Comparison of ENCODE assay signal across 11 mouse cellular contexts in the genomic region with DNA sequence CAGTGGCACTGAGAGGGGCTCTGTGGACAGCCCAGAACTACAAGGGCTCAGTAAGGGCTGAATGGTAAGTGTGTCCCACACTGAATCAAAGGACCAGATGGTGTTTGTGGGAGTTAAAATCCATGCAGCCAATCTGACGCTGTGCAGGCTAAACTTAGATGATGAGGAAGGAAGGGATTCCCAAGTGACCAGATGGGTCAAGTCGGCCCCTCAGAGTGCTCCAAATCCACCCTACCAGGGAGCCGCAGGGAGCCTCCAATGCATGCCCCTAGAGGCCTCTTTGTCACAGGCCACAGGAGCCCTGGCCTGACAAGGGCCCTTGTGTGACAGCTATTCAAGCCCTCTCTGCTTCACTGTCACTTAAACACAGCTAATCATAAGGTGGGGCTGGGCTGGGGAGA. TPM values are rescaled to one million over a fixed set of nuclear protein-coding genes. Genes with fewer than 3 reads are reported as not detected.
DNase-seq lines count a peak whose midpoint lies in the region; ATAC-seq lines count a peak whose summit lies in the region.
"Had no signal": no experiment of that assay in that cellular context is flagged by ENCODE, and none has a peak within 500 bp of the region (broad histone marks: within the 10 kb centered on the region; RNA-seq: fewer than 3 reads in every experiment).

No protein-coding gene starts in this region.

- H3K4me2 ChIP-seq in hindbrain, embryonic 11.5 days (replicated peaks; ENCODE audit: low read depth, low read length): no peak overlapping the region
- no peak overlapping the region for H3K4me2 ChIP-seq in hindbrain, embryonic 16.5 days (ENCODE audit: low read length)
- peak overlapping the region; percentile 10; the same call in 1 of the 2 replicates for H3K4me2 ChIP-seq in forebrain, embryonic 13.5 days
- H3K4me2 ChIP-seq in midbrain, embryonic 16.5 days (ENCODE audit: low read length): no peak overlapping the region
- H3K4me2 ChIP-seq: hindbrain, embryonic 15.5 days had no signal

- peak; percentile 65 for ATAC-seq in hindbrain, embryonic 11.5 days (ENCODE audit: low FRiP score)
- no peak for ATAC-seq in hindbrain, embryonic 16.5 days
- peak; percentile 59 for ATAC-seq in forebrain, embryonic 13.5 days
- 0 out of 2 replicates have a peak, but pooled peaks have one; percentile 16 for ATAC-seq in midbrain, embryonic 16.5 days

- H3K4me1 ChIP-seq in hindbrain, embryonic 11.5 days (replicated peaks; ENCODE audit: control insufficient read depth, insufficient read depth, low read length): peaks cover 9% of the 10 kb centered on the region; the same call in 1 of the 2 replicates
- peaks cover 7% of the 10 kb centered on the region for H3K4me1 ChIP-seq in hindbrain, embryonic 16.5 days (ENCODE audit: control insufficient read depth, insufficient read depth, low read depth, low read length)
- peaks cover 48% of the 10 kb centered on the region for H3K4me1 ChIP-seq in forebrain, embryonic 13.5 days
- peaks cover 13% of the 10 kb centered on the region for H3K4me1 ChIP-seq in midbrain, embryonic 16.5 days (ENCODE audit: control insufficient read depth, insufficient read depth, low read length)

- no peak overlapping the region; the same call in 1 of the 2 replicates for H3K27ac ChIP-seq in hindbrain, embryonic 11.5 days (ENCODE audit: low read depth, low read length)
- H3K27ac ChIP-seq in hindbrain, embryonic 16.5 days (ENCODE audit: low read depth, low read length): no peak overlapping the region
- H3K27ac ChIP-seq in forebrain, embryonic 13.5 days: peak overlapping the region; percentile 63
- no peak overlapping the region for H3K27ac ChIP-seq in midbrain, embryonic 16.5 days (ENCODE audit: low read length)
- H3K27ac ChIP-seq: hindbrain, embryonic 15.5 days; liver, embryonic 14.5 days had no signal

- no peak overlapping the region for H3K9ac ChIP-seq in hindbrain, embryonic 11.5 days (ENCODE audit: low read depth, low read length)
- no peak overlapping the region for H3K9ac ChIP-seq in hindbrain, embryonic 16.5 days (ENCODE audit: low read depth, low read length)
- H3K9ac ChIP-seq in forebrain, embryonic 13.5 days: 0 out of 2 replicates have a peak overlapping the region, but pooled peaks have one; percentile 3
- H3K9ac ChIP-seq in midbrain, embryonic 16.5 days (ENCODE audit: low read depth, low read length): no peak overlapping the region
- H3K9ac ChIP-seq: hindbrain, embryonic 15.5 days; liver, embryonic 14.5 days had no signal

- DNase-seq in hindbrain, embryonic 11.5 days (ENCODE audit: low spot score): peak; percentile 46
- peak; percentile 81 for DNase-seq in cerebellum, adult 9-10 months
- no peak for DNase-seq in thymus, postnatal 0 days (ENCODE audit: low spot score)
- no peak for DNase-seq in heart, postnatal 14 days
- DNase-seq in kidney, postnatal 10 days: no peak

- H3K4me3 ChIP-seq in hindbrain, embryonic 11.5 days (ENCODE audit: low read depth, low read length): no peak overlapping the region
- no peak overlapping the region for H3K4me3 ChIP-seq in hindbrain, embryonic 16.5 days (ENCODE audit: low read length)
- H3K4me3 ChIP-seq in forebrain, embryonic 13.5 days: no peak overlapping the region
- no peak overlapping the region for H3K4me3 ChIP-seq in midbrain, embryonic 16.5 days (ENCODE audit: low read depth, low read length)
- H3K4me3 ChIP-seq: hindbrain, embryonic 15.5 days had no signal

- H3K27me3 ChIP-seq in hindbrain, embryonic 11.5 days (ENCODE audit: control insufficient read depth, insufficient read depth, low read length): 0 out of 2 replicates have a peak, but pooled peaks cover 3% of the 10 kb centered on the region
- no peaks in the 10 kb centered on the region for H3K27me3 ChIP-seq in hindbrain, embryonic 16.5 days (replicated peaks; ENCODE audit: control insufficient read depth, insufficient read depth, low read length)
- no peaks in the 10 kb centered on the region for H3K27me3 ChIP-seq in forebrain, embryonic 13.5 days
- H3K27me3 ChIP-seq in midbrain, embryonic 16.5 days (ENCODE audit: control insufficient read depth, insufficient read depth, low read depth, low read length): no peaks in the 10 kb centered on the region
- H3K27me3 ChIP-seq: hindbrain, embryonic 15.5 days had no signal

- whole genome bisulfite sequencing in hindbrain, embryonic 11.5 days: 10% methylated on average over 3 of the region's 3 CpGs
- WGBS in hindbrain, embryonic 16.5 days: 24% methylated on average over 3 of the region's 3 CpGs
- 6% methylated on average over 3 of the region's 3 CpGs for WGBS in forebrain, embryonic 13.5 days
- 13% methylated on average over 3 of the region's 3 CpGs for WGBS in midbrain, embryonic 16.5 days

- no peaks in the 10 kb centered on the region for H3K9me3 ChIP-seq in hindbrain, embryonic 11.5 days (ENCODE audit: control insufficient read depth, low read length)
- no peaks in the 10 kb centered on the region for H3K9me3 ChIP-seq in hindbrain, embryonic 16.5 days (ENCODE audit: control insufficient read depth, low read length)
- H3K9me3 ChIP-seq in forebrain, embryonic 13.5 days (replicated peaks): no peaks in the 10 kb centered on the region; the same call in 1 of the 2 replicates
- H3K9me3 ChIP-seq in midbrain, embryonic 16.5 days (replicated peaks; ENCODE audit: control insufficient read depth, low read length, poor library complexity, severe bottlenecking): no peaks in the 10 kb centered on the region
- H3K9me3 ChIP-seq: hindbrain, embryonic 15.5 days had no signal

- no peaks in the 10 kb centered on the region for H3K36me3 ChIP-seq in hindbrain, embryonic 11.5 days (ENCODE audit: control insufficient read depth, insufficient read depth, low read length)
- peaks cover 4% of the 10 kb centered on the region; the same call in 1 of the 2 replicates for H3K36me3 ChIP-seq in hindbrain, embryonic 16.5 days (ENCODE audit: control insufficient read depth, insufficient read depth, low read length)
- H3K36me3 ChIP-seq in forebrain, embryonic 13.5 days (ENCODE audit: poor library complexity, severe bottlenecking): peaks cover 36% of the 10 kb centered on the region
- peaks cover 5% of the 10 kb centered on the region; the same call in 1 of the 2 replicates for H3K36me3 ChIP-seq in midbrain, embryonic 16.5 days (ENCODE audit: control insufficient read depth, insufficient read depth, low read length)

- intact Hi-C loops in heart, postnatal 14 days (cut with DNase I): no loop called here

RNA-seq across cellular contexts. Expression of a gene that starts 27.5 kb away (rescaled TPM):
- polyA plus RNA-seq in hindbrain, embryonic 11.5 days (2014; fragmentation: Nextera tagmentation; extraction: Ambion mirVana): 70.4 and 75.2 TPM in 2 replicates
- 109 and 114 TPM in 2 replicates for polyA plus RNA-seq in hindbrain, embryonic 16.5 days (2015; fragmentation: Nextera tagmentation; extraction: Ambion mirVana)
- polyA plus RNA-seq in forebrain, embryonic 13.5 days (2015; fragmentation: Nextera tagmentation; extraction: Ambion mirVana): 129 and 131 TPM in 2 replicates
- 125 and 130 TPM in 2 replicates for polyA plus RNA-seq in midbrain, embryonic 16.5 days (2015; fragmentation: Nextera tagmentation; extraction: Ambion mirVana)
- 0.94 and 0.98 TPM in 2 replicates for polyA plus RNA-seq in thymus, postnatal 0 days (2015; fragmentation: Nextera tagmentation; extraction: Ambion mirVana)
- 10 to 100 TPM in 1 of 2 experiments, 1 to 10 TPM in 1; 9.7 to 12.8 TPM for total RNA-seq in heart, postnatal 14 days (2021)
- total RNA-seq: megakaryocyte, adult 5-6 weeks had no signal

RNA-seq across cellular contexts. Expression of a gene that starts 56.1 kb away (rescaled TPM):
- polyA plus RNA-seq in hindbrain, embryonic 11.5 days (2014; fragmentation: Nextera tagmentation; extraction: Ambion mirVana): 16.8 and 19.6 TPM in 2 replicates
- polyA plus RNA-seq in hindbrain, embryonic 16.5 days (2015; fragmentation: Nextera tagmentation; extraction: Ambion mirVana): 6.3 and 8.1 TPM in 2 replicates
- polyA plus RNA-seq in forebrain, embryonic 13.5 days (2015; fragmentation: Nextera tagmentation; extraction: Ambion mirVana): 10.6 and 12.1 TPM in 2 replicates
- 8.3 and 9.5 TPM in 2 replicates for polyA plus RNA-seq in midbrain, embryonic 16.5 days (2015; fragmentation: Nextera tagmentation; extraction: Ambion mirVana)
- polyA plus RNA-seq in thymus, postnatal 0 days (2015; fragmentation: Nextera tagmentation; extraction: Ambion mirVana): 1.7 TPM in 2 replicates
- 10 to 100 TPM; 10.3 to 12.5 TPM for total RNA-seq in heart, postnatal 14 days (2021)

RNA-seq across cellular contexts. Expression of a gene that starts 58.3 kb away (rescaled TPM):
- polyA plus RNA-seq in hindbrain, embryonic 11.5 days (2014; fragmentation: Nextera tagmentation; extraction: Ambion mirVana): 16.2 and 17.9 TPM in 2 replicates
- 8.0 and 11.8 TPM in 2 replicates for polyA plus RNA-seq in hindbrain, embryonic 16.5 days (2015; fragmentation: Nextera tagmentation; extraction: Ambion mirVana)
- 9.1 and 9.4 TPM in 2 replicates for polyA plus RNA-seq in forebrain, embryonic 13.5 days (2015; fragmentation: Nextera tagmentation; extraction: Ambion mirVana)
- polyA plus RNA-seq in midbrain, embryonic 16.5 days (2015; fragmentation: Nextera tagmentation; extraction: Ambion mirVana): 7.1 and 8.1 TPM in 2 replicates
- 2.7 and 3.7 TPM in 2 replicates for polyA plus RNA-seq in thymus, postnatal 0 days (2015; fragmentation: Nextera tagmentation; extraction: Ambion mirVana)
- total RNA-seq in heart, postnatal 14 days (2021): 10 to 100 TPM; 11.8 to 11.9 TPM
- total RNA-seq: megakaryocyte, adult 5-6 weeks had no signal

Comparison
In these comparisons a context has a peak if more than half of its experiments do, and no peak if none do; other contexts are left out.
1. DNase-seq: peak in hindbrain, embryonic 11.5 days (single experiment) and cerebellum, adult 9-10 months (single experiment); none in thymus, postnatal 0 days (single experiment), heart, postnatal 14 days (0 of 2) and kidney, postnatal 10 days (single experiment).
2. RNA of a gene that starts 27.5 kb away (polyA plus RNA-seq): 129 to 131 TPM in forebrain, embryonic 13.5 days, 125 to 130 TPM in midbrain, embryonic 16.5 days, 109 to 114 TPM in hindbrain, embryonic 16.5 days and 70.4 to 75.2 TPM in hindbrain, embryonic 11.5 days; 0.94 to 0.98 TPM in thymus, postnatal 0 days; every median in the first group is over 10 times any median in the second.